Mouse (Mus musculus): Measurements from ENCODE around the gene Tle2. TPM values are rescaled to one million over a fixed set of nuclear protein-coding genes. Genes with fewer than 3 reads are reported as not detected.

The Tle2 gene
- polyA plus RNA-seq, 1 experiment, result 11.3 TPM

DNA sequence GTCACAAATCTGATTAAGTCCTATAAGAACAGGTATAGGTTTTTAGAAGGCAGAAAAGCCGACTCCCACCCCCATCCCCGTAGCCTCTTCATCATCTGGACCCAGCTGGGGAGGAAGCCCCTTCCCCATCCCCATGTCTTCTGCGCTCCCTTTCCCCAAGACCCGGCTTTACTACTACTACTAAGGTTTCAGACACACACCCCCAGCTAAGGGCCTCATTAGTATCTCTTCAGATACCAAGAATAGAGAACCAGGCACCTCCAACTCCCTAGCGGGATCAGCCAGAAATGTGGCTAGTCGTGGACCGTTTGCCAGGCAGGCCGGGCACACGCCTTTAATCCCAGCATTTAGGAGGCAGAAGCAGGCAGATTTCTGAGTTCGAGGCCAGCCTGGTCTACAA is 25.7 kb downstream of the Tle2 start:
- no peak for DNase-seq (ENCODE audit: low read depth, low spot score)
- 82% methylated on average over 10 of the region's 10 CpGs for WGBS

DNA sequence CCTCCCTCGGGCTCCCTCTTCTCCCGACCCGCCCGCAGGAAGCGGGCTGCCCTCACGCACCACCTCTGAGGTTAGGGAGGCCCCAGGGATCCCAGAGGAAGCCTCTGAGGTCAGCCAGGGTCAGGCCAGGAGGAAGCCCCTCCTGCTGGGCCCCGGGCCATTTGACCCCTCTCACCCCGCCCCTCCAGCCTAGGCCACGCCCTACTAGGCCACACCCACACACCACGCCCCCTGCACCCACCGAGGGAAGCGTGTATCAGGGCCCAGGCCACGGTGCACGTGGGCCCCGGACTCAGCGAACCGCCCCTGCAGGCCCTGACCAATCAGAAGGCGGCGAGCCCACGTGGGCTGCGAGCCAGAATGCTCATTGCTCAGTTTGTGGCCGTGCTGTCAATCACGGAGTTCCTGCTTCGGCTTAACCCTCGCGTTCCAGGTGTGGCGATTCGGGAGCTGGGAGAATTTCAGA is 26.4 kb downstream of the Tle2 start, which contains the start of gene Tle6:
Tle6 (minus strand) TSS at position 336 of the 466 bp plus-strand sequence.
- under 1% methylated on average over 28 of the region's 28 CpGs for WGBS
- peak; percentile 69 for DNase-seq (ENCODE audit: low read depth, low spot score)

DNA sequence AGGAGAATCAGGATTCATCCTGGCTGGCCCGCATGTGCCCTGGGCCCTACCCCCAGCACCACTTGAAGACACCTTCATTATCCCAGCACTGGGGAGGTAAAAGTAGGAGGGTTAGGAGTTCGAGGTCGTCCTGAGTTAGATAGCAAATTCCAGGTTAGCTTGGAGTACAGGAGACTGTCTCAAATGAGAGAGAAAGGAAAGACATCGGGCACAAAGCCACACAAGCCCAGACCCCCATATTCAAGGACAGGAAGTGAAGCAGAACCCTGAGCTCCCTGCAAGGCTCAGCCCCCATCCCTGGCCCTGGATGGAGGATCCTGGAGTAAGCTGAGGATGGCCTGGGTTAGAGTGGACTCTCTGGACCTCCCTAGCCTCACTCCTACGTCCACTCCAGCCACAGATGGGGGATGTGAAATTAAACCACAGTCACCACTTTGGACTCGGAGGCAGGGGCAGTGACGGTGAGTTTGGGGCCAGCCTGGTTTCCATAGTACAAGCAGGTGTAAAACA is 27.1 kb downstream of the Tle2 start:
- no peak for DNase-seq (ENCODE audit: low read depth, low spot score)
- WGBS, result 44% methylated on average over 7 of the region's 7 CpGs

DNA sequence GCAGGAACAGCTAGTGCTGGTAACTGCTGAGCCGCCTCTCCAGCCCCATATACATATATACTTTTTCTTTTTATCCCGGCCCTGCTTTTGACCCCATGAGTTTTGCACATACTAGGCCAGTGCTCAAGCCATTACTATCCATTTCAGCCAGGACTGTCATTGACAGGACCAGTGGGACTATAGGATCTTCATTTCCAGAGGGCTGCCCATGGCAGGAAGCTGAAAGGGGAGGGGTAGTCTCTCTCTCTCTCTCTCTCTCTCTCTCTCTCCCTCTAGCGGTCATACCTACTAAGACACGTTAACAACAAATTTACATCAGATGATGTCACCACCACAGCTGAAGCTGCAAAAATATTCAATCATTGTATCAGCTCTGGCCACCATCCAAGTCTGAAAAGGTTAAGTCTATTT is 28.4 kb downstream of the Tle2 start:
- peak; percentile 24 for DNase-seq (ENCODE audit: low read depth, low spot score)
- 30% methylated on average over 4 of the region's 4 CpGs for WGBS

DNA sequence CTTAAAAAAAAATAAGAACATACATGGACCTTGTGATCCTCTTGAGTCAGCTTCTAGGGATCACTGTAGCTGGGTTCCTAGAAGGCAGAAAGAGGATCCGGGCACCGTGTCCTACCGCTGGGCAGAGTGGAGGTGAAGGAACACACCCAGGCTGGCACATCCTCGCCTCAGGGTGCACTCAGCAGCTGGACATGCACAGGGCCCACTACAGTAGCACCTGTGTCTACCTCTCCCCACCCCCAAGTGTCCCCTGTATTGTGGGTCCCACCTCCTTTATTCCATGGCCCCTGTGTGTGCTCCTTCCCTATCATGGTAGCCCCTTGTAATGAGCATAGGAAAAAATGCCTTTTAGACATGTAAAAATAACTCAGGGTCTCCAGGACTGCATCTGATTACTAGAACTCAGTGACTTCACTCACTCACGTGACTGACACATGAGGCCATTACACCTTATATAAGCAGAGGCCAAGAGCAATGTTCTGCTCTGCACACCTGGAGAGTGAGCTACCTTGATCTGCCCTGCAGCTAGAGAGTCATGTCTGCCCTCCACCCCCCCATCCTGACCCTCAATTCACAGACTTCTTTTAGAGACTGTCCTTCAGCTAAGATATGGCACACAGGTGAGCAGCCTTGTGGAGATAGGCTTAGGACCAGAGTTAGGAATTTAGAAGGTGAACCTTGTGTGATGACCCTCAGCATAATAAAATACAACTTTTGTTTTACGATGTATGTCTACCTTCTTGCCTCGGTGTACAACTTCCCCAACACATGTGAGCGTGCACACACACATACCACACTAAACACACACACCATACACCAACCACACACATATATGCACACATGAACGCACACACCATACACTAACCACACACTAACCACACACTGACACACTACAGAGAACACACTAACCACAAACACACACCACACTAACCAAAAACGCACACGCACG is 29.9 kb downstream of the Tle2 start:
- no peak for DNase-seq (ENCODE audit: low read depth, low spot score)
- WGBS, result 62% methylated on average over 12 of the region's 12 CpGs

DNA sequence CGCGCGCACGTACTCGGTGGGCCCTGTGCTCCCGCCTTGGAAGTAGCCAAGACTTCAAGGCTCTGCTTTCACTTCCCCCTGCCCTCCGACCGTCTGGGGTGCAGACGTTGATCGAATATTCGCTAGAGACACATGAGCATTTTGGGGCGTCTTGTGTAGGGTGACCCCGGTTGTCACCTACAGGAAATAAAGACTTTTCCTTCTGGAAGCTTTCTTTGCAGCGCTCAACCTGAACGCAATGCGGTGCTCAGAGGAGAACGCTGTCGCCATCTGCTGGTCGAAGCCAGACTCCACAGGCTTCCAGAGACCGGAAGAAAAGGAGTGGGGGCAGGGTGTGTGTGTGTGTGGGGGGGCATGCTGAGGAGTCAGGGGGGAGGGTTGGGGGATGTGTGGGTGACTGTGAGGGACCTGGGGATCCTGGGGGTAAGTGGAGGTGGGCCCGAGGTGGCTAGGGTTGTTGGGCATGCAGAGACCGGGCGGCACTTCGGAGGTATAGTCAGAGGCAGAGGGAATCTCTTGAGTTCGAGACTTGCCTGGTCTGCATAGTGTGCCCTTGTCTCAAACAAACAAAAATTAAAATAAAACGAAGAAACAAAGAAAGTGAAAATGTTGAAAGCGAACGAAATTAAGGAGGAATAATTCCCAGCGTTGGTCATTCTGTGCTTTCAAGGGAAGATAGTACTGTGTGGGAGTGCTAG is 30.8 kb downstream of the Tle2 start:
- WGBS, result 17% methylated on average over 29 of the region's 29 CpGs
- peak; percentile 85 for DNase-seq (ENCODE audit: low read depth, low spot score)

DNA sequence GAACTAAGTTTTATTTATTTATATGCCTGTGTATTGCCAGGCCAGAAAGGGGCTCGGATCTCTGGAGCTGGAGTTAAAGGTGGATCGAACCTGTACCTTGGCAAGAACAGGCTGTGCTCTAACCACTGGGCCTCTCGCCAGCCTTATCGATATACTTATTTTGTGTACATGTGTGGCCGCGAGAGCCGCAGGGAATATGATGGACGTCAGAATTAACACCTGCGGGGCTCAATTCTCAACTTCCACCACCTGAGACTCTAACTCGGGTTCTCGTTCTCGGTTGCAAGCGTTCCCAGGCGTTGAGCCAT is 31.3 kb downstream of the Tle2 start:
- DNase-seq (ENCODE audit: low read depth, low spot score), result no peak
- WGBS, result under 1% methylated on average over 14 of the region's 14 CpGs

DNA sequence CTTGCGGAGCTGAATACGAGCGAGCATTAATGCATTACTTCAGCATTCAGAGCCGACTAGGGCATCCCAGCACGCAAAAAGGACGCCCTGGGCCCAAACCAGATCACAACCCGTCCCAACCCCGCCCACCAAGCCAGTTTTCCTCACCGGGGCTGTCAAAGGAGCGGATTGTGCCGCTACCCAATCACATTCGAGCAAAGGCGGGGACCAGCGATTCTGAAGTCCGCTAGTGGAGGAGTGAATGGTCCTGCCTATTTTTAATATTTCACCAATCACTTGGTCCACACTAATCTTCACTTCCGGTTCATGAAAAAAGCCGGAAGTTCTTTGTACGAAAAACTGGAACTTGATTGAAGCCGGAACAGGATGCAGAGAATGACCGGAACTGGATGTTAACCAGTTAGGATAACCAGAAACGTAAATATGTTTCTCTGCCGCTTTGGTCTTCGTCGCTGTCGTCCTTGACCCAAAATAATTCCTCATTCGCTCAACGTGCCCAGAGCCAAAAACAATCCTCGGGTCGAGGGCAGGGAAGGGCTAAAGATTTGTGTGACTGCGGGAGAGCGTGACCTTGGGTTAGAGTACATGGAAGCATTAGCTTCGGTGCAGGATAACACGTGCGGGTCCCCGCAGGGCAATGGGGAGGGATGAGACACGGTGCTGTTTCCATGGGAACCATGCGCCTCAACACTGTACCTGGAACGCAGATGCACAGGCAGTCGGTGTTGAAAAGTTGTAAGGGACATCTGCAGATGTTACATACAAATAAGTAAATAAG is 31.8 kb downstream of the Tle2 start, which contains the start of gene BC025920:
BC025920 (plus strand) TSS at position 297 of the 778 bp plus-strand sequence.
- 2% methylated on average over 39 of the region's 39 CpGs for WGBS
- peak; percentile 98 for DNase-seq (ENCODE audit: low read depth, low spot score)

DNA sequence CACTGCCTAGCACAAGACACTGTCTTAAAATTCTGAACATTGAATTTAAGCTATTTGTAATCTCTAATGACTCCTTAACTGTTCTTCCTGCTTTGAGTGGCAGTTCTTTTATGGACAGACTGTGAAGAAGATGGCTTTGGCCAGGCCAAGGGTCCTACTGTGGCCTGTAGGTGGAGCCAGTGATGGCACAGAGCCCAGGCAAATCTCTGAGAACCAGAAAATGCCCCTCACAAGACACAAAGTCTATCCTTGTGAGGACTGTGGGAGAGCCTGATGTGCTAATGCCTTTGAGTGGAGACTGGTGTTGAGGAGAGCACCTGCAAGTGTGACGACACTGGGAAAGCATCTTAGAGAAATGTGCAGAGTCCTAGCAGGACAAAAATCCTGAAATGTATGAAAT is 33.9 kb downstream of the Tle2 start:
- WGBS, result 93% methylated on average over 1 of the region's 1 CpGs
- DNase-seq (ENCODE audit: low read depth, low spot score), result no peak

DNA sequence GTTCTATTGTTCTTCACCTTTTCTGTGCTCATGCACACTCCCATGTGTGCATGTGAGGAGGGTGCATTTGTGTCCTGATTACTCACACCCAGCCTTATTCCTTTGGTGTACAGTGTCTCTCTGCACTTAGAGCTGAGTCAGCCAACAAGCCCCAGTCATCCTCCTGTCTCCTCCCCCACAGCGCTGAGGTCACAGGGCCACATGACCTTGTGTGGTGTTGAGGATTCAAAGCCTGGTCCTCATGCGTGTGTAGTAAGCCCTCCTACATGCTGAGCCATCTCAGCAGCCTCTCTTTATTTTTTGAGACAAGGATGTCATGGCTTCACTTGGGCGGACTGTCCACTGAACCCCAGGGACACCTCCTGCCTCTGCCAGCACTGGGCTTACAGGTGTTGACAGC is 38.4 kb downstream of the Tle2 start:
- WGBS, result 62% methylated on average over 3 of the region's 3 CpGs
- no peak for DNase-seq (ENCODE audit: low read depth, low spot score)

DNA sequence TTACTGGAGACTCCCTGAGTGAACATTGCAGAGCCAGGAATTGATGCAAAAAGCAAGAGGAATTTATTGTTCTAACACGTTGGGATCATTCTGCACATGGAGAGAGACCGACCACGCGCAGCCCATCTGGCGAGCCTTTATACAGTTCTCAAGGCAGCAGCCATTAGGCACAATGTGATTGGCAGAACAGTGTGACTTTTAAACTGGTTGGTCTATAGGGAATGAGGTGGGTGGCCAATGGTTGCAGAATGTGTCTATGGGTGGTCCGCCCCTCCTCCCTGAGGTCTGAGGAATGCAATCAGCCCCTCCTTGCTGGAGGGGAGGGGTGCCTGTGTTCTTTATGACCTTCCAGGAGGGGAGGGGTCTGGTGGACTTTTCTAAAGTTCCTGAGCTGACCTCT is 41.1 kb downstream of the Tle2 start:
- DNase-seq (ENCODE audit: low read depth, low spot score), result no peak
- 60% methylated on average over 6 of the region's 6 CpGs for WGBS

DNA sequence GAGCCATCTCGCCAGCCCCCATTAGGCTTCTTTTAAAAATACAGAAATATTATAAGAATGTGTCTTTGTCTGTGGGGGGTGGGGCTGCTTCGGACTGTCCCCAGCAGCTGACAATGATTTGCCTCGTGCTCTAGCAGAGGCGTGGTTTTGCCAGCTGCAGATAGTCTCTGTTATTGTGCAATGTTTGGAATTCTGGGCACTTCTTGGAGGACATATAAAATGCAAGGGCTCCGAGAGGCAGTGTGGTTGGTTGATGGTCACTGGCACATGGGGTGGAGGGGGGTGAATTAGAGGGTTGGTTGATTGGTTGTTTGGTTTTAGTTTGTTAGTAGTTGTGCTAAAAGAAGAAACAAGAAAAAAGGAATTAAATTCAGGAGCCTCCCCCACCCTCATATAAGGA is 45.6 kb downstream of the Tle2 start:
- no peak for DNase-seq (ENCODE audit: low read depth, low spot score)
- 61% methylated on average over 5 of the region's 5 CpGs for WGBS

DNA sequence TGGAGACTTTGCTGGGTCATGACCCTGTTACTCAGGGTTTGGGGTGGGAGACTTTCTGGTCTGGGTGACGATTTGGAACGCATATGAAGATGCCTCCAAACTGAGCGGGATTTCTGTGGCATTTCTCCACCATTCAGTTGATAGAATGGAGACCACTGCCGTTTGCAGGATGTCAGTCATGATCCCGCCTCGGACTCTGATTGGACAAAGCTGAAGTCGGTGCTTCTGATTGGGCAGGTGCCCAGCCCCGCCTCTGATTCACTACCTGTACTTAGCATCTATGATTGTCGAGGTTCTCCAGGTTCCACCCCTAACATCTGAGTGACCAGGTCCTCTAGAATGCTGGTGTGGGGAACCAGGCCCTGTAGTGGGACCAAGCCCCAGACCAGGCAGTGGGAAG is 46.4 kb downstream of the Tle2 start:
- 71% methylated on average over 9 of the region's 9 CpGs for WGBS
- no peak for DNase-seq (ENCODE audit: low read depth, low spot score)

DNA sequence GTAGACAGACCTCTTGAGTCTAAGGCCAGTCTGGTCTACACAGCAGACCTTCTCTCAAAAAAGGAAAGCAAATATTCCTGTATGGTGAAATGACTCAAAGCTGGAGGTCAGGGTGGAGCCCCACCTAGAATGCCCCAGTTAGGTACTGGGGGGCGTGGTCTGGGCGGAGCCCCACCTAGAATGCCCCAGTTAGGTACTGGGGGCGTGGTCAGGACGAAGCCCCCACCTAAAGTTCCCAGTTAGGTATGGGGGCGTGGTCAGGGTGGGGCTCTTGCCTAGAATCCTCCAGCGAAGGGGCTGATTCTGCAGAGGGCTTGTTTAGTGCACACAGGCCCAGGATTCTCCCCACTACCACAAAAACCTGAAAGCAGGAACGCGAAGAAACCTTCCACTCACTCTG is 49.1 kb downstream of the Tle2 start:
- no peak for DNase-seq (ENCODE audit: low read depth, low spot score)
- WGBS, result 62% methylated on average over 8 of the region's 8 CpGs

DNA sequence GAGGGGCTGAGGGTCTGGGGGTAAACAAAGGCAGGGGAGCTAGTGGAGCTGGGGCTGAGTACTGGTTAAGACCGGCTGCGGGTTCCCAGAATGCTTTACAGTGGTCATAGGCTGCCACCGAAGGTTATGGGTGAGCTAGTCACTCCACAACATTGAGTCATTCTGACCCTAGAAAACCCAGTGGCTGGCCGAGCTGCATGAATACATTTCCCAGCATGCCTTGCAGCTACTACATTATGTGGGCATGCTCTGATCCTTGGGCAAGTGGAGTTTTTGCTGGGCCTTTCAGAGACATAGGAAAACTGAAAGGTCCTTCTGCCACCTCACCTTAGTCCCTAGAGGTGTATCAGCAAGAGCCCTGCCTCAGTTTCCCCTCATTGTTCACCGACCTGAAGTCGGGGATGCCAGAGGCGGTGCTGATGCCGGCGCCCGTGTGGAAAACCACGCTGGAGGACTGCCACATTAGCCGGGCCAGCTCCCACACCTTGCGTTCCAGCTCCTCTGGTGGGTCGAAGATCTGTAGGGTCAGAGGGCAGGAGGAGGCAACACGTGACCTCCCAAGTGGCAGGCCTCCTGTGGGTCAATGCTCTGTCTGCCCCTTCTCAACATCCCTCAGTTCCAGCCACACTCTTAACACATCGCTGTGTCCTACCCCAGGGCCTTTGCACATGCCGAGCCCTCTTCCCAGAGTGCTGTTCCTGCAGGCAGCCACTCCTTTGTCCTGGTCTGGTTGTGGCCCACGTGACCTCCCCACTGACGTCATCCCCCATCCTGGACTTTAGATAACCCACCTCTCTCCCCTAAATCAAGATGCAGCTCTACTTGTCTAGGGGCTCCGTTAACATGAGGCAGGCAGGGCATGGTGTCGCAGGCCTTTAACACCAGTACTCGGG is 52.0 kb downstream of the Tle2 start:
- no peak for DNase-seq (ENCODE audit: low read depth, low spot score)
- 83% methylated on average over 22 of the region's 22 CpGs for WGBS

DNA sequence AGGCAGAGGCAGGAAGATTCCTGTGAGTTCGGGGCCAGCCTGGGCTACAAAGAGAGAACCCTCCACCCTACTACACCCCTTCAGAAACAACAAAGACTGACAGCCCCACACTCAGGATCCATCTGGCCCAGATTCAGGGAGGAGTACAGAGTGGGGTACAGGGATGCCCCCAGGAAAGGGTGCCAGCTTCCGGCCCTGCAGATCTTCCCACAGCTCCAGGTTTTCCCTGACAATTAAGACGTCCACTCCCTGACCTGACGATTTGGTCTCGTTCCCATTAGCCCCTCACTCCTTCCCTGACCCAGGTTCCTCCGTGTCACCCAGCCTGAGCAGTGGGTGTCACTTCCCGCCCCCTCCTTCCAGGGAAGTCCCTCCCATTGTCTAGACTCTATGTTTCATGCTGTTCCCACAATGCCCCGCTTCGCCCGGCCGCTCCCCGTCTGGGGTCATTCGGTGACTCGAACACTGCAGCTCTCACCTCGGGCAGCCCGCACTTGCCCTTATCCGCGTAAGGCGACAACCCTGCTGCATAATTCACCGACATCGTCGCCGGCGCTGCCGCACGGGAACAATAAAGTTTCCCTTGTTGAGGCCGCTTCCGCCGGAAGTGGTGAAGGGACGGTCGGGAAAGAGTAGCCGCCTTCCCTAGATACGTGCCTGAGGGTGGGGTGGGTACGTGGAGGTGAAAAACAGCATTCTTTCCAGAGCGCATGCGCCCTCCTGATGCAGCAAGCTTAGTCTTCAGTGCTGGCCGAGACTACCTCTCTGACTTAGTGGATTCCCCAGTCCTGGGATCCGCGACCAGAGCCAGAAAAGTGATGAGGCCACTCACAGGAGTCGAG is 52.9 kb downstream of the Tle2 start, which contains the start of gene Sirt6:
Sirt6 (minus strand) TSS at position 804 of the 842 bp plus-strand sequence.
- whole genome bisulfite sequencing, result 3% methylated on average over 40 of the region's 40 CpGs
- DNase-seq (ENCODE audit: low read depth, low spot score), result peak; percentile 85

DNA sequence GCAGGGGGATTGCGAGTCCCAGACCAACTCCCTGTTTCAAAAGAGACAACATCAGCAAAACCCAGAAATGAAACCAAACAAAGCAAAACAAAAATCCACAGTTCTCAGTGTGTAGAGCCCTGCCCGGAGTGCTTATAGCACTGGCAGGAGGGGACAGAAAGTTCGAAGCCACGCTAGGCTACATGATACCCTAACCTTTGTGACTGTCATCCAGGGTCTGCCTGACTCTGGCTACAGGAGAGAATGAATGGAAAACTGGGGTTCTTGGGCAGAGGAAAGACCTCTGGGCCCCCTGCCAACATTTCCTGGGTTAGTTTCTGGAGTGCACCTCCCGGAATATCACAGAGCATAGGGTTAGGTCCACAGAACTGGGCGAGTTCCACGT is 53.5 kb downstream of the Tle2 start:
- WGBS, result 18% methylated on average over 7 of the region's 7 CpGs
- DNase-seq (ENCODE audit: low read depth, low spot score), result no peak

DNA sequence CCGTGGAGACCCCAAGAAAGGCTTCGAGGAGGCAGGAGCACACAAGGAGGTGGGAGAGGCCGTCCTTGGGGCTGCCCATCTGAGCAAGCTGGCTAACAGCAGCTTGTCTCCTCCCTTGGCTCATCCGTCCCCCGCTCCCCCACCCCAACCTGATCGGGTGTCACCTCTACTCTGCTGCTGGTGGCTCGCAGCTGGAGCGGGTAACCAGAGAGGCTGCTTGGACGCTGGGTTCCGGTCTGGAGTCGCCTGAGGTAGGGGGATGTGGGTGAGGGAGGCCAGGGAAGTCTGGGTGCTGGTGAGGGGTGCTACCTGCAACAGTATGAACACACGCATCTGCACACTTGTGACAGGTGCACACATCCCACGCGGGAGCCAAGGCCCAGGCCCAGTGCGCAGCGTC is 54.0 kb downstream of the Tle2 start, which contains the start of gene Ankrd24:
Ankrd24 (plus strand) TSS at position 151 of the 400 bp plus-strand sequence.
- WGBS, result 84% methylated on average over 16 of the region's 16 CpGs
- DNase-seq (ENCODE audit: low read depth, low spot score), result no peak
